10 mouse cellular contexts compared by ENCODE assay signal in the genomic region with DNA sequence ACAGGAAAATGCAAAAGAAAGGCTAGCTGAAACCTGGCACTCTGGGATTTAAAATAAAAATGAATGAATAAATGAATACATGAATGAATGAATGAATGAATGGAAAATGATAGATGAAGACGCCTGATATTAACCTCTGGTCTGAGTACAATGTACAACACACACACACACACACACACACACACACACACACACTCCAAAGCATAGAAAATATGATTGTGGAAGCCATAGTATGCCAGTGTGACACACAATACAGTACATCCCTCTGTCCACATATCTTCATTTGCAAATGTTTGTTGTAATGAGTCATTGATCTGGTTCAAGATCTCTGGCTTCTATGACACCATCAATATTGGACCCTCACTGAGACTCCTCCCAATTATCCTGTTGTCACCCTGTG. TPM values are rescaled to one million over a fixed set of nuclear protein-coding genes. Genes with fewer than 3 reads are reported as not detected.
DNase-seq lines count a peak whose midpoint lies in the region; ATAC-seq and TF ChIP-seq lines count a peak whose summit lies in the region.
"Had no signal": no experiment of that assay in that cellular context is flagged by ENCODE, and none has a peak within 500 bp of the region (broad histone marks: within the 10 kb centered on the region; RNA-seq: fewer than 3 reads in every experiment).

No protein-coding gene starts in this region.

- no peak overlapping the region for H3K4me3 ChIP-seq in liver, embryonic 11.5 days (ENCODE audit: low read depth, low read length)
- H3K4me3 ChIP-seq in forebrain, postnatal 0 days (ENCODE audit: low read depth, low read length): peak overlapping the region; percentile 66
- no peak overlapping the region for H3K4me3 ChIP-seq in liver, embryonic 14.5 days (ENCODE audit: insufficient read depth in 1 of 2, low read depth in 2 of 2, low read length in 2 of 2)
- no peak overlapping the region for H3K4me3 ChIP-seq in stomach, embryonic 16.5 days (replicated peaks; ENCODE audit: low read length)

- no peak overlapping the region for H3K9ac ChIP-seq in liver, embryonic 11.5 days (ENCODE audit: low read depth, low read length)
- H3K9ac ChIP-seq in forebrain, postnatal 0 days: peak overlapping the region; percentile 72; the same call in 1 of the 2 replicates
- no peak overlapping the region for H3K9ac ChIP-seq in liver, embryonic 14.5 days (replicated peaks)
- no peak overlapping the region for H3K9ac ChIP-seq in stomach, embryonic 16.5 days (ENCODE audit: low read length)

- no peaks in the 10 kb centered on the region for H3K36me3 ChIP-seq in liver, embryonic 11.5 days (ENCODE audit: control insufficient read depth, insufficient read depth, low read length)
- H3K36me3 ChIP-seq in forebrain, postnatal 0 days (ENCODE audit: insufficient read depth): no peaks in the 10 kb centered on the region
- H3K36me3 ChIP-seq in liver, embryonic 14.5 days (replicated peaks; ENCODE audit: control insufficient read depth, insufficient read depth, low read depth): no peaks in the 10 kb centered on the region
- H3K36me3 ChIP-seq in stomach, embryonic 16.5 days (ENCODE audit: control insufficient read depth, insufficient read depth, low read length): no peaks in the 10 kb centered on the region

- peak overlapping the region; percentile 98 for H3K4me2 ChIP-seq in liver, embryonic 11.5 days
- H3K4me2 ChIP-seq in forebrain, postnatal 0 days (ENCODE audit: low read depth): peak overlapping the region; percentile 89
- H3K4me2 ChIP-seq in liver, embryonic 14.5 days (ENCODE audit: low read depth): peak overlapping the region; percentile 82
- peak overlapping the region; percentile 88 for H3K4me2 ChIP-seq in stomach, embryonic 16.5 days (ENCODE audit: low read depth, low read length)

- no peak overlapping the region for H3K27ac ChIP-seq in liver, embryonic 11.5 days (ENCODE audit: low read depth, low read length)
- H3K27ac ChIP-seq in forebrain, postnatal 0 days (ENCODE audit: low read depth, low read length): 0 out of 2 replicates have a peak overlapping the region, but pooled peaks have one; percentile 22
- H3K27ac ChIP-seq in liver, embryonic 14.5 days: no peak overlapping the region
- H3K27ac ChIP-seq in stomach, embryonic 16.5 days (ENCODE audit: low read length): no peak overlapping the region

- peak; percentile 21; the same call in 1 of the 2 replicates for ATAC-seq in liver, embryonic 11.5 days (replicated peaks; ENCODE audit: low FRiP score)
- ATAC-seq in forebrain, postnatal 0 days: no peak
- ATAC-seq in liver, embryonic 14.5 days (ENCODE audit: insufficient read depth): no peak
- ATAC-seq in stomach, embryonic 16.5 days (ENCODE audit: insufficient read depth, low FRiP score): no peak

- no peak for TF ChIP-seq EP300 in liver, embryonic 14.5 days (IDR thresholded peaks at IDR 0.05; ENCODE audit: low read depth)

- DNase-seq in liver, embryonic 11.5 days (ENCODE audit: low spot score): no peak
- no peak for DNase-seq in liver
- no peak for DNase-seq in forebrain, postnatal 0 days
- DNase-seq in liver, embryonic 14.5 days (ENCODE audit: low read depth in 3 of 3, low spot score in 3 of 3): no peak
- no peak for DNase-seq in gastrocnemius, postnatal 10 days
- no peak for DNase-seq in layer of hippocampus, adult 18-20 months (ENCODE audit: low spot score in 2 of 2)

- no peaks in the 10 kb centered on the region for H3K9me3 ChIP-seq in liver, embryonic 11.5 days (ENCODE audit: control insufficient read depth, low read length)
- no peaks in the 10 kb centered on the region for H3K9me3 ChIP-seq in forebrain, postnatal 0 days (ENCODE audit: low read length)
- no peaks in the 10 kb centered on the region for H3K9me3 ChIP-seq in liver, embryonic 14.5 days (ENCODE audit: control insufficient read depth, low read length)
- H3K9me3 ChIP-seq in stomach, embryonic 16.5 days (replicated peaks; ENCODE audit: control insufficient read depth, low read length): no peaks in the 10 kb centered on the region

- peaks cover 8% of the 10 kb centered on the region for H3K27me3 ChIP-seq in liver, embryonic 11.5 days (replicated peaks; ENCODE audit: control insufficient read depth, insufficient read depth, low read length)
- H3K27me3 ChIP-seq in forebrain, postnatal 0 days (ENCODE audit: insufficient read depth, low read length): no peaks in the 10 kb centered on the region
- H3K27me3 ChIP-seq in liver, embryonic 14.5 days (ENCODE audit: control insufficient read depth, insufficient read depth, low read length): no peaks in the 10 kb centered on the region; the same call in none of the 2 replicates
- no peaks in the 10 kb centered on the region for H3K27me3 ChIP-seq in stomach, embryonic 16.5 days (ENCODE audit: control insufficient read depth, insufficient read depth, low read length)

- H3K4me1 ChIP-seq in liver, embryonic 11.5 days (replicated peaks; ENCODE audit: control insufficient read depth, insufficient read depth, low read length): peaks cover 6% of the 10 kb centered on the region; the same call in 1 of the 2 replicates
- H3K4me1 ChIP-seq in forebrain, postnatal 0 days (ENCODE audit: insufficient read depth): peaks cover 5% of the 10 kb centered on the region; the same call in 1 of the 2 replicates
- H3K4me1 ChIP-seq in liver, embryonic 14.5 days (replicated peaks; ENCODE audit: control insufficient read depth in 2 of 2, insufficient read depth in 2 of 2, low read length in 1 of 2): peaks cover 0 to 2% of the 10 kb centered on the region in 2 experiments; a peak in 2 of 4 replicates
- H3K4me1 ChIP-seq in stomach, embryonic 16.5 days (ENCODE audit: control insufficient read depth, insufficient read depth, low read length): peaks cover 4% of the 10 kb centered on the region; the same call in 1 of the 2 replicates

- WGBS in liver, embryonic 11.5 days: 61% methylated on average over 1 of the region's 1 CpGs
- 61% methylated on average over 1 of the region's 1 CpGs for WGBS in forebrain, postnatal 0 days
- WGBS in liver, embryonic 14.5 days (ENCODE audit: insufficient replicate concordance): 33% methylated on average over 1 of the region's 1 CpGs
- WGBS in stomach, embryonic 16.5 days: 69% methylated on average over 1 of the region's 1 CpGs

- no peak for TF ChIP-seq CTCF in forebrain, postnatal 0 days (IDR thresholded peaks at IDR 0.05; ENCODE audit: low read depth)
- TF ChIP-seq CTCF in liver, embryonic 14.5 days (IDR thresholded peaks at IDR 0.05; ENCODE audit: low read depth): no peak

RNA-seq across cellular contexts. Expression of gene Zfp354b, which starts 0.6 kb away (rescaled TPM):
- polyA plus RNA-seq in liver, embryonic 11.5 days (2014; fragmentation: Nextera tagmentation; extraction: Ambion mirVana): 0.47 and 0.51 TPM in 2 replicates
- 4.6 and 5.0 TPM in 2 replicates for total RNA-seq in forebrain, postnatal 0 days (2014; rRNA removed)
- polyA plus RNA-seq in forebrain, postnatal 0 days (2015; fragmentation: Nextera tagmentation; extraction: Ambion mirVana): 2.1 and 2.3 TPM in 2 replicates
- polyA plus RNA-seq in liver, embryonic 14.5 days (2012; rRNA removed): 0.06 and 0.07 TPM in 2 replicates
- 0.08 TPM in 2 replicates for polyA plus RNA-seq in liver, embryonic 14.5 days (2014; fragmentation: Nextera tagmentation; extraction: Ambion mirVana)
- polyA plus RNA-seq in stomach, embryonic 16.5 days (2015; fragmentation: Nextera tagmentation; extraction: Ambion mirVana): 1.5 and 1.8 TPM in 2 replicates
- total RNA-seq in gastrocnemius, postnatal 10 days (2021): 1 to 10 TPM in 1 of 2 experiments, under 1 TPM in 1; 0.87 to 2.6 TPM
- total RNA-seq in layer of hippocampus, adult 18-20 months (2021): 1 to 10 TPM; 6.6 to 7.0 TPM

RNA-seq across cellular contexts. Expression of gene 4933414I15Rik, which starts 11.5 kb away (rescaled TPM):
- not detected in 2 replicates for polyA plus RNA-seq in liver, embryonic 11.5 days (2014; fragmentation: Nextera tagmentation; extraction: Ambion mirVana)
- not detected in 2 replicates for total RNA-seq in forebrain, postnatal 0 days (2014; rRNA removed)
- polyA plus RNA-seq in forebrain, postnatal 0 days (2015; fragmentation: Nextera tagmentation; extraction: Ambion mirVana): not detected in 2 replicates
- not detected in 2 replicates for polyA plus RNA-seq in liver, embryonic 14.5 days (2012; rRNA removed)
- not detected in 2 replicates for polyA plus RNA-seq in liver, embryonic 14.5 days (2014; fragmentation: Nextera tagmentation; extraction: Ambion mirVana)
- not detected in 2 replicates for polyA plus RNA-seq in stomach, embryonic 16.5 days (2015; fragmentation: Nextera tagmentation; extraction: Ambion mirVana)
- not detected for total RNA-seq in gastrocnemius, postnatal 10 days (2021)
- not detected for total RNA-seq in layer of hippocampus, adult 18-20 months (2021)
- total RNA-seq: ES-E14; heart, postnatal 10 days; left cerebral cortex, postnatal 36 days had no signal

RNA-seq across cellular contexts. Expression of gene Zfp2, which starts 16.1 kb away (rescaled TPM):
- 10.0 and 10.6 TPM in 2 replicates for polyA plus RNA-seq in liver, embryonic 11.5 days (2014; fragmentation: Nextera tagmentation; extraction: Ambion mirVana)
- total RNA-seq in forebrain, postnatal 0 days (2014; rRNA removed): 39.8 and 39.9 TPM in 2 replicates
- 29.5 and 35.2 TPM in 2 replicates for polyA plus RNA-seq in forebrain, postnatal 0 days (2015; fragmentation: Nextera tagmentation; extraction: Ambion mirVana)
- 0.45 and 0.70 TPM in 2 replicates for polyA plus RNA-seq in liver, embryonic 14.5 days (2012; rRNA removed)
- 2.0 and 2.6 TPM in 2 replicates for polyA plus RNA-seq in liver, embryonic 14.5 days (2014; fragmentation: Nextera tagmentation; extraction: Ambion mirVana)
- polyA plus RNA-seq in stomach, embryonic 16.5 days (2015; fragmentation: Nextera tagmentation; extraction: Ambion mirVana): 11.6 and 11.8 TPM in 2 replicates
- 1 to 10 TPM; 2.3 to 3.1 TPM for total RNA-seq in gastrocnemius, postnatal 10 days (2021)
- 10 to 100 TPM; 20.2 to 21.6 TPM for total RNA-seq in layer of hippocampus, adult 18-20 months (2021)

RNA-seq across cellular contexts. Expression of gene Prop1, which starts 21.5 kb away (rescaled TPM):
- not detected in 2 replicates for polyA plus RNA-seq in liver, embryonic 11.5 days (2014; fragmentation: Nextera tagmentation; extraction: Ambion mirVana)
- 0.38 TPM in 1 of 2 replicates, not detected in the other for total RNA-seq in forebrain, postnatal 0 days (2014; rRNA removed)
- polyA plus RNA-seq in forebrain, postnatal 0 days (2015; fragmentation: Nextera tagmentation; extraction: Ambion mirVana): not detected in 2 replicates
- polyA plus RNA-seq in liver, embryonic 14.5 days (2012; rRNA removed): not detected in 2 replicates
- not detected in 2 replicates for polyA plus RNA-seq in liver, embryonic 14.5 days (2014; fragmentation: Nextera tagmentation; extraction: Ambion mirVana)
- polyA plus RNA-seq in stomach, embryonic 16.5 days (2015; fragmentation: Nextera tagmentation; extraction: Ambion mirVana): not detected in 2 replicates
- total RNA-seq in gastrocnemius, postnatal 10 days (2021): not detected
- total RNA-seq in layer of hippocampus, adult 18-20 months (2021): not detected
- total RNA-seq: ES-E14; heart, postnatal 10 days; left cerebral cortex, postnatal 36 days had no signal

RNA-seq across cellular contexts. Expression of gene Olfr1378, which starts 34.3 kb away (rescaled TPM):
- polyA plus RNA-seq in liver, embryonic 11.5 days (2014; fragmentation: Nextera tagmentation; extraction: Ambion mirVana): not detected in 2 replicates
- total RNA-seq in forebrain, postnatal 0 days (2014; rRNA removed): not detected in 2 replicates
- not detected in 2 replicates for polyA plus RNA-seq in forebrain, postnatal 0 days (2015; fragmentation: Nextera tagmentation; extraction: Ambion mirVana)
- polyA plus RNA-seq in liver, embryonic 14.5 days (2012; rRNA removed): not detected in 2 replicates
- not detected in 2 replicates for polyA plus RNA-seq in liver, embryonic 14.5 days (2014; fragmentation: Nextera tagmentation; extraction: Ambion mirVana)
- polyA plus RNA-seq in stomach, embryonic 16.5 days (2015; fragmentation: Nextera tagmentation; extraction: Ambion mirVana): not detected in 2 replicates
- not detected for total RNA-seq in gastrocnemius, postnatal 10 days (2021)
- total RNA-seq in layer of hippocampus, adult 18-20 months (2021): not detected
- total RNA-seq: ES-E14; heart, postnatal 10 days; left cerebral cortex, postnatal 36 days had no signal
